Mouse (Mus musculus) limb, embryonic 11.5 days (tissue): Measurements from ENCODE around the gene Ankra2. TPM values are rescaled to one million over a fixed set of nuclear protein-coding genes. Genes with fewer than 3 reads are reported as not detected.

Source experiments
- ATAC-seq: fragments of 200-750 bp; cut with Nextera tagmentation; 2 replicates; pipeline ENCODE4 v1.8.0; 2017; ENCODE audit warnings: low read depth; ENCODE audit not compliant: insufficient number of reproducible peaks, low FRiP score, low TSS enrichment
- DNase-seq: peaks from one replicate; pipeline ENCODE4 v3.0.0-alpha.2; 2015; ENCODE audit warnings: low spot score
- H3K27ac ChIP-seq: fragments of 300-500 bp; sonication (generic); replicated peaks from 2 replicates; pipeline ENCODE4 v1.5.1; 2014; ENCODE audit warnings: low read depth, mild to moderate bottlenecking, low read length
- H3K27me3 ChIP-seq: fragments of 300-500 bp; sonication (generic); 2 replicates; pipeline ENCODE4 v1.6.1; 2014; ENCODE audit warnings: mild to moderate bottlenecking, low read length, mixed read lengths; ENCODE audit not compliant: control insufficient read depth, insufficient read depth
- H3K36me3 ChIP-seq: fragments of 300-500 bp; sonication (generic); 2 replicates; pipeline ENCODE4 v1.6.1; 2014; ENCODE audit warnings: mild to moderate bottlenecking, low read length, moderate library complexity, mixed read lengths; ENCODE audit not compliant: control insufficient read depth, insufficient read depth
- H3K4me1 ChIP-seq: fragments of 300-500 bp; sonication (generic); 2 replicates; pipeline ENCODE4 v1.6.1; 2014; ENCODE audit warnings: low read length, mixed read lengths; ENCODE audit not compliant: control insufficient read depth, insufficient read depth
- H3K4me2 ChIP-seq: fragments of 300-500 bp; sonication (generic); 2 replicates; pipeline ENCODE4 v1.6.1; 2014; ENCODE audit warnings: low read depth, mild to moderate bottlenecking, moderate library complexity; ENCODE audit not compliant: severe bottlenecking
- H3K4me3 ChIP-seq: fragments of 300-500 bp; sonication (generic); 2 replicates; pipeline ENCODE4 v1.5.1; 2014; ENCODE audit warnings: low read depth, low read length
- H3K9ac ChIP-seq: fragments of 300-500 bp; sonication (generic); 2 replicates; pipeline ENCODE4 v1.6.1; 2014; ENCODE audit warnings: mild to moderate bottlenecking, low read length
- H3K9me3 ChIP-seq: fragments of 300-500 bp; sonication (generic); 2 replicates; pipeline ENCODE4 v1.6.1; 2016; ENCODE audit warnings: low read length; ENCODE audit not compliant: control insufficient read depth
- WGBS: fragments of 180-500 bp; shearing (Covaris S2); extraction: QIAGEN DNeasy Blood & Tissue Kit; methylation state at CpG from one replicate; pipeline ENCODE4 v1.1.7; 2014; 5-methylcytosine and 5-hydroxymethylcytosine counted together
- polyA plus RNA-seq: library from polyadenylated mRNA; unstranded; fragments of >200 nt; fragmentation: Nextera tagmentation; extraction: Ambion mirVana; gene quantifications from 2 replicates; pipeline ENCODE4 v1.2.1, GENCODE M21; 2014

Gene Ankra2
- polyA plus RNA-seq, 1 experiment from 2014 or later, result 18.4 TPM

DNA sequence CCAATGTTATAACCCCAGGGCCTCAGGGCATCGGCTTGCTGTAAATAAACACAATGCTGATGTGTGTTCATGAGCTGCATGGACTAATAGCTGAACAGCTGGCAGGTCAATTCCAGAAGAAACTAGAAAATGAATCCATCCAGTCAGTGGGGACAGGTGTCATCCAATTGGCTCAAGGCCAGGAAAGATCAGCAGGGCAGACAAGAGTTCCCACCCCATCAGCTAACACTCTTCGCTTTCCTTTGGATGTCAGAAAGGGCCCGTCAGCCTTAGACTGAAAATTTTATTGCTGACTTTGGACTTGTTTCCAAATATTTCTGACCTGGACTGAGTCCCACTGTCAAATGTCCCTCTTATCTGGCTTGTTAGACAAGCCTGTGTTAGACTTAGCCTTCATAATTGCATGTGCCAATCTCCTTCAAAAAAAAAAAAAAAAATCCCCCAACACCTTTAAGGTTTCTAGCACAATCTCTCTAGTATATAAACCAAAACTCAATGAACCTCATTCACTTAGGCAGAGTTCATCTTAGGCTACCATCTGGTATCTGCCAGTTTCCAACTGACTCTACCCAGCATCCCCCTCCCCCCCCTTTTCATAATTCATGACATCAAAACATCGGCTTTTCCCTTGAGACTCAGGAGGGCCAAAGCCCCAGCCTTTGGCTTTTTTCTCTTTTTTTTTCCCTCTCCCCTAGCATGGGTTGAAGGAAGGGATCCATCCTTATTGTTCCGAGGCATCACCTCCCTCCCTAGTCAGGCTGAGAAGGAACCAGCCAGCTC, 18.1 kb upstream of the Ankra2 start:
- no peak overlapping the region for H3K4me3 ChIP-seq
- WGBS, result 71% methylated on average over 5 of the region's 5 CpGs
- no peak for ATAC-seq
- H3K9me3 ChIP-seq, result no peaks in the 10 kb centered on the region
- H3K4me2 ChIP-seq, result no peak overlapping the region
- no peak overlapping the region for H3K9ac ChIP-seq
- DNase-seq, result no peak
- H3K27ac ChIP-seq, result no peak overlapping the region
- H3K4me1 ChIP-seq, result no peaks in the 10 kb centered on the region
- peaks cover 4% of the 10 kb centered on the region for H3K36me3 ChIP-seq
- no peaks in the 10 kb centered on the region for H3K27me3 ChIP-seq

GRCm38 (mm10) chr13:98245386-98245785, 17.5 kb upstream of the Ankra2 start:
- Histone ChIP-seq H3K4me2 (no peak overlapping the region), H3K27me3 (no peaks in the 10 kb centered on the region), H3K36me3 (peaks cover 9% of the 10 kb centered on the region), H3K9ac (no peak overlapping the region), H3K4me3 (no peak overlapping the region), H3K4me1 (no peaks in the 10 kb centered on the region), H3K9me3 (no peaks in the 10 kb centered on the region), H3K27ac (no peak overlapping the region)
- 73% methylated on average over 7 of the region's 7 CpGs for WGBS
- ATAC-seq (no peak), DNase-seq (no peak)

DNA sequence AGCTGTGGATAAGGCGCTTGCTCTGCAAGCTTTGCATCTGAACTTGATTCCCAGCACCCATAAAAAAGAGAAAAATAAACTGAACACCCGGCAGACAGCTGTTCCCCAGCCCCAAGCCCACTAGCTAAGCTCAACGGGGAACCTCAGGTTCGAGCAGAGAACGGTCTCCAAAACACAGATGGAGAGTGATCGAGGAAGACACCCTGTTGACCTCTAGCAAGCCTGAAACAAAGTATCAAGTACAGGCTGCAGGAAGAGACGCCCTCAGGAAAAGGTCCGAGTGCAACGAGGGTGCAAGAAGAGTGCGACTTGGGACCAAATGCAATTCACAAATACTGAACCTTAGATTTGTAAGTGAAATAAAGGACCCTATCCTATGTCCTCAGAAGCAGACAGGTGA, 13.3 kb upstream of the Ankra2 start:
- no peak overlapping the region for H3K27ac ChIP-seq
- no peak overlapping the region for H3K9ac ChIP-seq

GRCm38 (mm10) chr13:98254921-98255320, 8.0 kb upstream of the Ankra2 start:
- no peak overlapping the region for H3K27ac ChIP-seq
- peaks cover 21% of the 10 kb centered on the region for H3K36me3 ChIP-seq
- H3K9ac ChIP-seq, result no peak overlapping the region
- no peak overlapping the region for H3K4me3 ChIP-seq
- no peaks in the 10 kb centered on the region for H3K4me1 ChIP-seq
- H3K27me3 ChIP-seq, result no peaks in the 10 kb centered on the region
- no peaks in the 10 kb centered on the region for H3K9me3 ChIP-seq
- 81% methylated on average over 9 of the region's 9 CpGs for WGBS
- ATAC-seq, result no peak
- no peak overlapping the region for H3K4me2 ChIP-seq
- no peak for DNase-seq

More for the DNA sequence above, 13.3 kb upstream of the Ankra2 start:
- WGBS, result 90% methylated on average over 10 of the region's 10 CpGs
- H3K4me1 ChIP-seq, result no peaks in the 10 kb centered on the region
- H3K4me2 ChIP-seq, result no peak overlapping the region
- H3K27me3 ChIP-seq, result no peaks in the 10 kb centered on the region
- H3K36me3 ChIP-seq, result peaks cover 15% of the 10 kb centered on the region
- ATAC-seq, result no peak
- DNase-seq, result no peak
- no peak overlapping the region for H3K4me3 ChIP-seq
- H3K9me3 ChIP-seq, result no peaks in the 10 kb centered on the region

DNA sequence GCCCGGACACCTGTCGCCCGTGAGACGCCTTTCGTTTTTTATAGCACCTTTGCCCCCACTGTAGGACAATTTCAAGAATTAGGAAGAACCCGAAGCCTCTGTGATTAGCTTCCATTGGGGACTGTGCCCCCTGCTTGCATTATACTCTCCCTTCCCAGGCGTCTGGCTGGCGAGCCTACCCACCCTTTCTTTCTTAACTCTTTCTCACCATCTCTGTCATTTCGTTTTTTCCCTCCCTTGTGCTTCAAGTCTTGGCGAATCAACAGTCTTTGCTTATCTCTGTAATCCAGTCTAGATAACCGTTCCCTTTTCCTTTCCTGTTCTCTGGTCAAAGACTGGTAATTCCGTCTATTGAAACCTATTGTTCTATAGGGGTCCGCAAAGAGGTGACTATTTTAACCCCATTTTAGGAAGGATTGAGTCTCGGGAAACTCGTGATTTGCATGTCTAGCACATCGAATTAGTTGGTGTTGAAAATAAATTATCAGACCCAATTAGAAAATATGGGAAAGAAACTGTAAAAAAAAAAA, 649 bp downstream of the Ankra2 start:
- Histone ChIP-seq H3K4me1 (peaks cover 9% of the 10 kb centered on the region; the same call in 1 of the 2 replicates), H3K27me3 (no peaks in the 10 kb centered on the region), H3K27ac (peak overlapping the region; percentile 62; the same call in 1 of the 2 replicates), H3K9ac (peak overlapping the region; percentile 90), H3K36me3 (no peaks in the 10 kb centered on the region), H3K4me3 (peak overlapping the region; percentile 86), H3K9me3 (no peaks in the 10 kb centered on the region), H3K4me2 (peak overlapping the region; percentile 86)
- ATAC-seq (peak; percentile 45; the same call in 1 of the 2 replicates), DNase-seq (no peak)
- WGBS, result under 1% methylated on average over 16 of the region's 16 CpGs

- Histone ChIP-seq H3K27me3 (no peaks in the 10 kb centered on the region), H3K4me1 (peaks cover 9% of the 10 kb centered on the region; the same call in 1 of the 2 replicates), H3K27ac (no peak overlapping the region), H3K9me3 (no peaks in the 10 kb centered on the region), H3K36me3 (no peaks in the 10 kb centered on the region), H3K4me3 (peak overlapping the region; percentile 86; the same call in 1 of the 2 replicates), H3K4me2 (peak overlapping the region; percentile 86), H3K9ac (0 out of 2 replicates have a peak overlapping the region, but pooled peaks have one; percentile 2)
- DNase-seq, result no peak
- ATAC-seq, result no peak
- WGBS, result 45% methylated on average over 5 of the region's 5 CpGs
These were observed 1.2 kb downstream of the Ankra2 start for GRCm38 (mm10) chr13:98264111-98264510.

DNA sequence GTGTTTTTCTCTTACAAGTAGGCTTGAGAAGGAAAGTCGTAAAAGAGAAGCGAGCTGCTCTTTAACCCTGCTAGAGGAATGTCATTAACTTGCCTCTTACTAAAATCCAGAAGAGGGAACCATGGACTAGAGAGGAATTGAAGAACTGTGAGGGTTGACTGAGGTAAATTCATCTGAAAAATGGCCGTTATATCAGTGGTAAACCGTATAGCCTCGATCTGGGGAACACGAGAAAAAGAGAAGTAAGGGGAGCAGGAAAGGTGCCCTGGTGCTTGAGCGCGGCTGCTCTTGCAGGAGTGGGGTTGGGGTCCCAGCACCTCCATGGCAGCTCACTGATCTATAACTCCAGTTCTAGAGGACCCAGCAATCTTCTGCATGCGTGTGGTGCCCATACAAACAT, 11.1 kb downstream of the Ankra2 start:
- no peaks in the 10 kb centered on the region; the same call in 1 of the 2 replicates for H3K36me3 ChIP-seq

GRCm38 (mm10) chr13:98275646-98276045, 12.8 kb downstream of the Ankra2 start:
- no peak for DNase-seq
- Histone ChIP-seq H3K36me3 (no peaks in the 10 kb centered on the region; the same call in 1 of the 2 replicates), H3K9ac (no peak overlapping the region), H3K4me1 (no peaks in the 10 kb centered on the region), H3K9me3 (no peaks in the 10 kb centered on the region), H3K4me2 (no peak overlapping the region), H3K27ac (no peak overlapping the region), H3K27me3 (no peaks in the 10 kb centered on the region), H3K4me3 (no peak overlapping the region)
- 85% methylated on average over 4 of the region's 4 CpGs for WGBS
- no peak for ATAC-seq

More for the DNA sequence above, 11.1 kb downstream of the Ankra2 start:
- Histone ChIP-seq H3K27ac (no peak overlapping the region), H3K4me1 (no peaks in the 10 kb centered on the region), H3K27me3 (no peaks in the 10 kb centered on the region), H3K9ac (no peak overlapping the region), H3K9me3 (no peaks in the 10 kb centered on the region), H3K4me2 (no peak overlapping the region), H3K4me3 (no peak overlapping the region)
- WGBS, result 88% methylated on average over 9 of the region's 9 CpGs
- no peak for ATAC-seq
- no peak for DNase-seq
